Mouse (Mus musculus) midbrain, embryonic 11.5 days (tissue): ENCODE measurements around the gene Marveld1. TPM values are rescaled to one million over a fixed set of nuclear protein-coding genes. Genes with fewer than 3 reads are reported as not detected.

ENCODE experiments used
- ATAC-seq: fragments of 200-750 bp; cut with Nextera tagmentation; 2 replicates; pipeline ENCODE4 v1.8.0; 2017; ENCODE audit warnings: moderate TSS enrichment, moderate library complexity; ENCODE audit not compliant: low FRiP score
- DNase-seq: peaks from one replicate; pipeline ENCODE4 v3.0.0; 2015; ENCODE audit warnings: low spot score; ENCODE audit errors: missing footprints
- H3K27ac ChIP-seq: fragments of 300-500 bp; sonication (generic); 2 replicates; pipeline ENCODE4 v1.5.1; 2014; ENCODE audit warnings: low read depth, low read length
- H3K27me3 ChIP-seq: fragments of 300-500 bp; sonication (generic); 2 replicates; pipeline ENCODE4 v1.6.1; 2014; ENCODE audit warnings: mild to moderate bottlenecking, low read length, moderate library complexity, mixed read lengths; ENCODE audit not compliant: control insufficient read depth, insufficient read depth
- H3K36me3 ChIP-seq: fragments of 300-500 bp; sonication (generic); 2 replicates; pipeline ENCODE4 v1.6.1; 2014; ENCODE audit warnings: mild to moderate bottlenecking, low read length, moderate library complexity, mixed read lengths; ENCODE audit not compliant: control insufficient read depth, insufficient read depth
- H3K4me1 ChIP-seq: fragments of 300-500 bp; sonication (generic); 2 replicates; pipeline ENCODE4 v1.6.1; 2014; ENCODE audit warnings: low read length; ENCODE audit not compliant: control insufficient read depth, insufficient read depth
- H3K4me2 ChIP-seq: fragments of 300-500 bp; sonication (generic); 2 replicates; pipeline ENCODE4 v1.6.1; 2014; ENCODE audit warnings: mild to moderate bottlenecking, moderate library complexity
- H3K4me3 ChIP-seq: fragments of 300-500 bp; sonication (generic); 2 replicates; pipeline ENCODE4 v1.5.1; 2014; ENCODE audit warnings: low read depth, low read length
- H3K9ac ChIP-seq: fragments of 300-500 bp; sonication (generic); 2 replicates; pipeline ENCODE4 v1.6.1; 2014; ENCODE audit warnings: low read length
- H3K9me3 ChIP-seq: fragments of 300-500 bp; sonication (generic); 2 replicates; pipeline ENCODE4 v1.6.1; 2016; ENCODE audit warnings: low read length; ENCODE audit not compliant: control insufficient read depth
- WGBS: fragments of 180-500 bp; shearing (Covaris S2); extraction: QIAGEN DNeasy Blood & Tissue Kit; methylation state at CpG from one replicate; pipeline ENCODE4 v1.1.7; 2014; 5-methylcytosine and 5-hydroxymethylcytosine counted together
- polyA plus RNA-seq: library from polyadenylated mRNA; unstranded; fragments of >200 nt; fragmentation: Nextera tagmentation; extraction: Ambion mirVana; gene quantifications from 2 replicates; pipeline ENCODE4 v1.2.1, GENCODE M21; 2014

Marveld1 gene
- polyA plus RNA-seq, 1 experiment from 2014 or later: 5.9 TPM

DNA sequence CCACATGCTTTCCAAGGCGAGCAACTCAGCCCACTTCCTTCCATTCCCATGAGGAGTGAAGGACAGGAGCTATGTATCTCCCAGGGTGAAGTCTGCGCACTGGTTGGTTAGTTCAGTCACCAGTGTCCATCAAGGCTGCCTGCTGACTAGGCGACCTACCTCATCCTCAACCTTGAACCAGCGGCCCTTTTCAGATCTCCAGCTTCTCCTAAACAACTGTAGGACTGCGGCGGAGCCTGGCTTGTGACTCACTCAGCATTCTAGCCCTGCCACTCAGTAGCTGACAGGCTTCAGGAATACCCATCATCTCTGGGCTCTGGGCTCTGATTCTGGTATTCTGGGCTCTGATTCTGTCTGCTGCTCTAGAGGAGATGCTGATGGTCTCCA is 21.0 kb upstream of the Marveld1 start:
- H3K27me3 ChIP-seq: peaks cover 3% of the 10 kb centered on the region; the same call in 1 of the 2 replicates
- WGBS: 91% methylated on average over 6 of the region's 6 CpGs
- ATAC-seq (no peak), DNase-seq (no peak)
- no peak overlapping the region for H3K4me2 ChIP-seq
- H3K4me1 ChIP-seq: peaks cover 6% of the 10 kb centered on the region
- no peaks in the 10 kb centered on the region for H3K9me3 ChIP-seq
- no peak overlapping the region for H3K4me3 ChIP-seq
- H3K27ac ChIP-seq: no peak overlapping the region
- peaks cover 4% of the 10 kb centered on the region for H3K36me3 ChIP-seq
- H3K9ac ChIP-seq: no peak overlapping the region

DNA sequence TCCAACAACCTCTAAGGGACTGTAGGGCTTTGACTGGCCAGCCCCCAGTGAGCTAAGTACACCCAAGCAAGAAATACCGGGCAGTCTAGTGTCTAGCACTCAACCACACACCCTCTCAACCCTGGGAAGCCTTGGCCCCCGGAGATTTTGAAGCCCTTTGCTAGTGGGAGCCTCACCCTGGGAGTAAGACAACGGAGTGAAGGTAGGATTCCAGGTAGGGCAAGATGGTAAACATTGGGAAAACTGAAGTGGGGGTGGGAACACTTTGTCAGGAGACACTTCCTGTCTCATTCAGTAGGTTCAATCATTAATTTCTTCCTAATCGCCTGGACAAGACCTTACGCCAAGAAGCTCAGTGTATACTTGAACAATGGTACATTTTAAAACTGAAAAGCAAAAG is 20.2 kb upstream of the Marveld1 start:
- no peak overlapping the region for H3K4me2 ChIP-seq
- peaks cover 6% of the 10 kb centered on the region for H3K4me1 ChIP-seq
- DNase-seq (no peak), ATAC-seq (no peak)
- H3K27ac ChIP-seq: no peak overlapping the region
- no peaks in the 10 kb centered on the region for H3K36me3 ChIP-seq
- H3K9me3 ChIP-seq: no peaks in the 10 kb centered on the region
- no peak overlapping the region for H3K4me3 ChIP-seq
- peaks cover 3% of the 10 kb centered on the region; the same call in 1 of the 2 replicates for H3K27me3 ChIP-seq
- WGBS: 93% methylated on average over 5 of the region's 5 CpGs
- H3K9ac ChIP-seq: no peak overlapping the region

DNA sequence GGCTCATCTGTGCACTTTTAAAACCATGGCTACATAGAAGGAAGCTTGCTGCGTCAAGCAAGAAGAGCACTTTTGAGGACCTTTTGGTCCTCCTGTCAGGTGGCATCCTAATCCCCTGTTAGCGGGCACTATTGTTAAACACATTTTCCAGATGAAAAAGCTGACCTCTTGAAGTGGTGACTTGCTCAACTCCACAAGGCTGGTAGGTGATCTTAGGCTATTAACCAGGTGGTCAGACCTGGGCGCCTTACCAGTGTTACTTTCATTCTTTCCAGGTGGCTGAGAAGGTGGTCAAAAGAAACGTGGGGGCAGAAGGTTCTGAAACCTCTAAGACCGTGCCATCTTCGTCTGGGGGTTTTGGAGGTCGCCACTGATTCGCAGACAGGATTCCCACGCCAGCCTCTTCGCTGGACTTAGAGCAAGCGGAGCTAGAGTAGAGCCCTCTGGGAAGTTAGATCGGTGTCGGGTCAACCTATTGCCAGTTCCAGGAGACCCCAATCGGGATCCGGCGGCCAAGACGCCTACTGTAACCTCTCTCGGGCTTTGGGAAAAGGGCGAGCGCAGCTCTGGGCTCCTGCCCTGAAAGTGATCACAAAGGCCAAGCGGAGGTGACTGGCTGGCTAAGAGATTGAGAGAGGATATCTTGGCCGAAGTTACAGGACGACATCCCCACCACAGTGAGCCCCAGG is 19.0 kb upstream of the Marveld1 start:
- Histone ChIP-seq H3K4me3 (peak overlapping the region; percentile 54), H3K27me3 (peaks cover 3% of the 10 kb centered on the region; the same call in 1 of the 2 replicates), H3K9me3 (no peaks in the 10 kb centered on the region), H3K27ac (no peak overlapping the region), H3K4me1 (peaks cover 6% of the 10 kb centered on the region), H3K36me3 (no peaks in the 10 kb centered on the region), H3K4me2 (peak overlapping the region; percentile 96), H3K9ac (peak overlapping the region; percentile 71)
- DNase-seq (peak; percentile 90), ATAC-seq (no peak; the same call in 1 of the 2 replicates)
- WGBS: 4% methylated on average over 23 of the region's 23 CpGs

DNA sequence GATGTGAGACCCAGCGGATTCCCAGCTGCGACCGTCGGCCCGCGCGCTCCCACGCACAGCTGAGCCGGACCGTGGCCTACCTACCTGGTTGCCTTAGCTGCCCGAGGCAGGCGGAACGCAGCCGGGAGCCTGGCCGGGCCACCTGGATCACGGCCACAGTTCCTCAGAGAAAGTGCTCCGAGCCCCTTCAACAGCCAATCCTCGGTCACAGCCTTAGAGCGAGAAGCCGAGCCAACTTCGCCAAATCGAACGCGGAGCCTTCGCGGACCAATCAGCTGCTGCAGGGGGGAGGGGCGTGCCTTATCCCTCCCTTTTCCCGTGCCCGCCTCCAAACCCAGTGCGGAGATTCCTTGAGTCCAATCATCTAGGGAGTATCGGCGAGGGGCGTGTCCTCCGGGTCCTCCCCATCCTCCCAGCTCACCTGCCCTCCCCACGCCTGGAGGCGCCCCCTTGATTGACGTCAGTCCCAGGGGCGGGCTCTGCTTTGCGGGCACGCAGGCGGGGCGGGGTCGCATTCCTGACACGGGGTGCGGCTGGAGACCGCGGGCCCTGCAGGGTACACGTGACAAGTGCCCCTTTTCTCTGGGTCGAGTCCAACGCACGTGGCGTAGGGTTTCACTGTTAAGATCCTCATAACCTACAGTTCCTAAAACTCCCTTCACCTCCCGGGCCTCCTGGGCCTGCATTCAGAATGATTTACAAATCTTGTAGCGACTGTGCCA is 18.3 kb upstream of the Marveld1 start, which contains the start of gene Avpi1:
Avpi1 (minus strand) TSS at position 273 of the 722 bp plus-strand sequence.
- peak; percentile 99 for DNase-seq
- Histone ChIP-seq H3K9me3 (no peaks in the 10 kb centered on the region), H3K9ac (peak within 1 kb of the TSS; percentile 71), H3K27me3 (peaks cover 3% of the 10 kb centered on the region; the same call in 1 of the 2 replicates), H3K4me3 (peak within 1 kb of the TSS; percentile 54), H3K4me1 (peaks cover 6% of the 10 kb centered on the region), H3K27ac (no peak within 1 kb of the TSS), H3K36me3 (no peaks in the 10 kb centered on the region), H3K4me2 (peak within 1 kb of the TSS; percentile 96)
- under 1% methylated on average over 54 of the region's 54 CpGs for WGBS
- ATAC-seq: peak; percentile 98

DNA sequence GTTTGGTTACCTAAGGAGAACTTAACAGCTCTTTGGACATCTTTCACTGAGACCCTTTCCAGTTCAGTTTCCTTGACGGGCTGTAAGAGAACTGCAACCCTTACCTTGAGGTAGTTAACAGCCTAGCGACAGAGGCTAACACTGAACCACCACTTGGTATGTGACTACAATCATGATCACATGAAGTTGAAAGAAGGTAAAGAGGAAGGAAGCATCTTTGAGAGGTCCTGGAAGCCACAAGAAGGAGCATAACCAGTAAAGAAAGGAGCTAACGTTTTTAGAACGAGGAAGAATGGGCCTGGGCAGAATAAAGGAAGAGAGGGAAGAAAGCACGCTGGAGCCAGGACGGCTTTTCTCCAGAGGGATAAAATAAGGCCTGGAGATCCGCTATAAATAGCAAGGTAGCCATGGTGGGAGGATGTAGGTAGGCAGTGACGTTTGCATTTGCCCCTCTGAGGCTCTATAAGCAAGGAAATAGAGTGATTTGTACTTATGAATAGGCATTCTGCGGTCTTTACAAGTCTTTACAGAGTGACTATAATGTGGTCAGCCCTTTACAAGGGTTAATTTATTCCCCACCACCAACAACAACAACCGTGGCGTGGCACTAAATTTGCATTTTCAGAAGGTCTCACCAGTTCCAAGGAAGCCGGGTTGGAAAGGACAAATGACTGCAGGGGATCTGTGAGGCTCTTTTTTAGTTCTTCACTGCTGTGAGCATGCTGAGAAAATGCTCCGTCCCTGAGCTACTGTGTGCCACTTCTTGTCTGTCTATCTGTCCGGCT is 17.5 kb upstream of the Marveld1 start:
- H3K9me3 ChIP-seq: no peaks in the 10 kb centered on the region
- H3K4me2 ChIP-seq: peak overlapping the region; percentile 96
- H3K9ac ChIP-seq: no peak overlapping the region; the same call in 1 of the 2 replicates
- peaks cover 6% of the 10 kb centered on the region for H3K4me1 ChIP-seq
- 28% methylated on average over 14 of the region's 14 CpGs for WGBS
- ATAC-seq (peak; percentile 15; the same call in 1 of the 2 replicates), DNase-seq (no peak)
- peaks cover 3% of the 10 kb centered on the region; the same call in 1 of the 2 replicates for H3K27me3 ChIP-seq
- H3K36me3 ChIP-seq: no peaks in the 10 kb centered on the region
- no peak overlapping the region for H3K27ac ChIP-seq
- H3K4me3 ChIP-seq: peak overlapping the region; percentile 54

DNA sequence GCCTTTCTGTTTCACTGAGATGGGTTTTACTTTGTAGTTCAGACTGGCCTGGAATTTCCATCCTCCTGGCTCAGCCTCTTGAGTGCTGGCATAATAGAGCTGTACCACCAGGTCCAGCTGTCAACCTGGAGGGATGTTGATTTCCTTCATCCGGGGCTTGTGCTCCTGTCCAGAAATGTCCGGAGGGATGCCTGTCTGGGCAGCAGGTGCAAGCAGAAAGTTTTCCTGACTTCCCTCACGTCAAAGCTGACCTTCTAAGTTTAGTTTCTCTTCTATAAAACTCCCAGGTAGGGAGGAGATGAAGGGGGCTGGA is 16.9 kb upstream of the Marveld1 start:
- H3K36me3 ChIP-seq: no peaks in the 10 kb centered on the region
- WGBS: 66% methylated on average over 3 of the region's 3 CpGs
- DNase-seq: no peak
- no peak overlapping the region for H3K4me2 ChIP-seq
- no peak overlapping the region for H3K27ac ChIP-seq
- H3K9me3 ChIP-seq: no peaks in the 10 kb centered on the region
- peaks cover 6% of the 10 kb centered on the region for H3K4me1 ChIP-seq
- no peak overlapping the region for H3K4me3 ChIP-seq
- H3K27me3 ChIP-seq: peaks cover 3% of the 10 kb centered on the region; the same call in 1 of the 2 replicates
- no peak for ATAC-seq
- no peak overlapping the region for H3K9ac ChIP-seq

DNA sequence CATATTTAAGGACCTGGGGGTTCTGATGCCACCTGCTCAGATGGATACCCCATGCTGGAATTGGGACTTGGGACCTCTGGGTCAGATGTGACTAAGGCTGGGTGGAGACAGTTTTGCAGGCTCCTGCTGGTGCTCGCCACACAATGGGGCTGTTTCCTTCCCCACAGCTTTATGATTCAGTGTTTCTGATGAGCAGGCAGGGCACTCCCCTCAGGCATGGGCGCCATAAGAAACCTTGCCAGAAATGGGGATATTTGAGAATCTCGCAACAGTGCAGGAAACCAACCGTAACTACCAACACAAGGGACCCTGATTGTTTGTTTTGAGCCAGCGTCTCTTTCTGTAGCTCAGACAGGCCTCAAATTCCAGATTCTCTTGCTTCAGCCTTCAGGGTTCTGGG is 16.1 kb upstream of the Marveld1 start:
- Histone ChIP-seq H3K9me3 (no peaks in the 10 kb centered on the region), H3K4me1 (peaks cover 9% of the 10 kb centered on the region), H3K4me2 (no peak overlapping the region), H3K36me3 (no peaks in the 10 kb centered on the region), H3K4me3 (no peak overlapping the region), H3K27me3 (peaks cover 3% of the 10 kb centered on the region; the same call in 1 of the 2 replicates), H3K27ac (no peak overlapping the region), H3K9ac (no peak overlapping the region)
- DNase-seq (no peak), ATAC-seq (no peak)
- WGBS: 70% methylated on average over 5 of the region's 5 CpGs

DNA sequence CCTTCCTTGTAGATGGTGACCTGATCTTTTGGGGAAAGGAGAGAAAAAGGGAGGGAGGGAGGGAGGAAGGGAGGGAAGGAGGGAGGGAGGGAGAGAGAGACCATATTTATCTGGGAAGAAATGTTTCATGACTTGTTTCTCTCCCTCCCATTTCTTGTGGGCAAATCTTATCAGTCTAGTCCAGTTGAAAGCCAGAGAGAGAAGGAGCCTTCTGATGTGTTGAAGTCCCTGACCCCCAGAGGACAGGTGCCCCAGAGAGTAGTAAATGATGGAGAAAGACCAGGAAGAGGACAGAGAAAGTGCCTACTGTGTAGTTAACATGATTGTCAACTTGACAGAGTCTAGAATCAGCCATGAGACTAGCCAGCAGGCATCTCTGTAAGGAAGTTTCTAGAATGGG is 12.1 kb upstream of the Marveld1 start:
- Histone ChIP-seq H3K9ac (no peak overlapping the region), H3K36me3 (no peaks in the 10 kb centered on the region), H3K27ac (no peak overlapping the region), H3K9me3 (no peaks in the 10 kb centered on the region), H3K4me3 (no peak overlapping the region), H3K4me1 (peaks cover 5% of the 10 kb centered on the region; the same call in 1 of the 2 replicates), H3K27me3 (no peaks in the 10 kb centered on the region), H3K4me2 (no peak overlapping the region)
- no peak for ATAC-seq
- DNase-seq: no peak
